Mouse (Mus musculus) heart, postnatal 0 days (tissue): ENCODE data around the gene Ccdc6.

Source experiments
- CTCF ChIP-seq: IDR thresholded peaks from 2 replicates; pipeline ENCODE4 v1.5.1; 2016; ENCODE audit warnings: antibody characterized with exemption, control low read depth, low read depth
- EP300 ChIP-seq: IDR thresholded peaks from 2 replicates; pipeline ENCODE4 v1.6.1; 2016; ENCODE audit warnings: antibody characterized with exemption, low read depth

- no peak for TF ChIP-seq CTCF
- TF ChIP-seq EP300: no peak
Measured at GRCm38 (mm10) chr10:70230352-70230751, 133.4 kb downstream of the Ccdc6 start.
